In the genomic region with DNA sequence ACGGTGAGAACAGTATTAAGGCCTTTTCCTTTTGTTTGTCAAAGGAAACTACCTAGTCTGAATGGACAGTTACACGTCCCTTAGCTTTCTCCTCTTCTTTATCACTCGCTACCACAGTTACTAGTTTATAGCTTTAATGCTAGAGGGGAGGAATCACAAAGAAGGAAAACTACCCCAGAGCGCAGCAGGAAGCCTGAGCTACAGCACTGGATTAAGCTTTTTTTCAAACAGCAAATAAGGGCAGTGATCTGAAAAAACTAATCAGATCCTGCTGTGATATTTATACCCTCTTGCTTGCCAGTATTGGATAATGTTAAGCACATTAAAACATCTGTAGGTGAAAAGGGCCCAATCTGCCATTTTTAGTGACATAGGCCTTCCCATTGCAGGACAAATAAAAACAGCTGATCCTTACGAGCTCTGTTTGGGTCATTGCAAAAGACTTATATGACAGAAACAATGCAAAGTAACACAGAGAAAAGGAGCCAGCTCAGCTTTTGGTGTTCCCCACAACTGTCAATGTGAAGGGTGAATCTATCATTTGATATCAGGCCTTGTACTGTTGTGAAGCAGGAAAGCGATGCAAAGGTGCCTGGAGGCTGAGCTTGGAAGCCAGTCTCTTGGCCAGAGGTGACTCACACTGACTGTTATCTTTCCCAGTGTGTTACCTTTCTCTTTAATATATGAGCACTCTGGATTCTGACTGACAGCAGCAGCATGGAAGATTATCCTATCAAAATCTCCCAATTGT, we compare ENCODE assay signal across 18 mouse cellular contexts. TPM values are rescaled to one million over a fixed set of nuclear protein-coding genes. Genes with fewer than 3 reads are reported as not detected.
DNase-seq lines count a peak whose midpoint lies in the region; ATAC-seq and TF ChIP-seq lines count a peak whose summit lies in the region.
"Had no signal": no experiment of that assay in that cellular context is flagged by ENCODE, and none has a peak within 500 bp of the region (broad histone marks: within the 10 kb centered on the region; RNA-seq: fewer than 3 reads in every experiment).

No protein-coding gene starts in this region.

- no peak overlapping the region for H3K9ac ChIP-seq in forebrain, embryonic 11.5 days (ENCODE audit: low read length)
- no peak overlapping the region for H3K9ac ChIP-seq in forebrain, postnatal 0 days
- peak overlapping the region; percentile 12; the same call in 1 of the 2 replicates for H3K9ac ChIP-seq in forebrain, embryonic 13.5 days
- 0 out of 2 replicates have a peak overlapping the region, but pooled peaks have one; percentile 37 for H3K9ac ChIP-seq in midbrain, embryonic 13.5 days (replicated peaks)
- H3K9ac ChIP-seq in intestine, postnatal 0 days (ENCODE audit: low read depth, low read length) = no peak overlapping the region
- H3K9ac ChIP-seq: embryonic facial prominence, embryonic 15.5 days; kidney, embryonic 15.5 days; liver, embryonic 12.5 days; lung, embryonic 14.5 days had no signal

- no peak for ATAC-seq in forebrain, embryonic 11.5 days (replicated peaks; ENCODE audit: low FRiP score)
- no peak for ATAC-seq in forebrain, postnatal 0 days
- no peak for ATAC-seq in forebrain, embryonic 13.5 days
- ATAC-seq in midbrain, embryonic 13.5 days = no peak
- ATAC-seq in megakaryocyte progenitor cell, adult 5-6 weeks (replicated peaks; ENCODE audit: poor library complexity) = no peak
- ATAC-seq in intestine, postnatal 0 days = no peak
- ATAC-seq: inflammation-experienced regulatory T-cells, adult 6 months; liver, embryonic 12.5 days had no signal

- H3K4me2 ChIP-seq in forebrain, embryonic 11.5 days (ENCODE audit: low read depth, low read length, severe bottlenecking) = no peak overlapping the region
- no peak overlapping the region for H3K4me2 ChIP-seq in forebrain, postnatal 0 days (ENCODE audit: low read depth)
- peak overlapping the region; percentile 16; the same call in 1 of the 2 replicates for H3K4me2 ChIP-seq in forebrain, embryonic 13.5 days
- H3K4me2 ChIP-seq in midbrain, embryonic 13.5 days (replicated peaks) = 0 out of 2 replicates have a peak overlapping the region, but pooled peaks have one; percentile 16
- H3K4me2 ChIP-seq in intestine, postnatal 0 days (replicated peaks; ENCODE audit: low read depth) = no peak overlapping the region
- H3K4me2 ChIP-seq: embryonic facial prominence, embryonic 15.5 days; kidney, embryonic 15.5 days; liver, embryonic 12.5 days; lung, embryonic 14.5 days had no signal

- DNase-seq in forebrain, embryonic 11.5 days (ENCODE audit: low spot score) = no peak
- DNase-seq in forebrain, postnatal 0 days = no peak
- no peak for DNase-seq in left cerebral cortex, adult 8-10 months (ENCODE audit: low spot score in 2 of 2)
- DNase-seq: cerebellum, postnatal 10 days; embryo, embryonic 11 days; lung, embryonic 14.5 days; right cerebral cortex, postnatal 14 days had no signal

- 33% methylated on average over 6 of the region's 6 CpGs for WGBS in forebrain, embryonic 11.5 days
- WGBS in forebrain, postnatal 0 days = 47% methylated on average over 6 of the region's 6 CpGs
- WGBS in forebrain, embryonic 13.5 days = 30% methylated on average over 6 of the region's 6 CpGs
- WGBS in midbrain, embryonic 13.5 days = 28% methylated on average over 6 of the region's 6 CpGs
- WGBS in olfactory bulb, adult 2 months = 44% methylated on average over 6 of the region's 6 CpGs
- 82% methylated on average over 6 of the region's 6 CpGs for WGBS in intestine, postnatal 0 days

- no peak for TF ChIP-seq POLR2A in olfactory bulb, adult 2 months (IDR thresholded peaks at IDR 0.05; ENCODE audit: insufficient read depth, low read depth, low read length)

- H3K4me3 ChIP-seq in forebrain, embryonic 11.5 days (ENCODE audit: low read depth, low read length) = no peak overlapping the region
- no peak overlapping the region for H3K4me3 ChIP-seq in forebrain, postnatal 0 days (ENCODE audit: low read depth, low read length)
- no peak overlapping the region for H3K4me3 ChIP-seq in forebrain, embryonic 13.5 days
- H3K4me3 ChIP-seq in midbrain, embryonic 13.5 days (replicated peaks) = no peak overlapping the region
- no peak overlapping the region for H3K4me3 ChIP-seq in olfactory bulb, adult 2 months (ENCODE audit: insufficient read depth, low read depth, low read length)
- H3K4me3 ChIP-seq in intestine, postnatal 0 days (ENCODE audit: low read depth, low read length) = no peak overlapping the region
- H3K4me3 ChIP-seq: embryonic facial prominence, embryonic 15.5 days; kidney, embryonic 15.5 days; left cerebral cortex, adult 2 months; liver, embryonic 12.5 days had no signal

- peaks cover 16% of the 10 kb centered on the region for H3K4me1 ChIP-seq in forebrain, embryonic 11.5 days (replicated peaks; ENCODE audit: control insufficient read depth, insufficient read depth, low read length)
- H3K4me1 ChIP-seq in forebrain, postnatal 0 days (ENCODE audit: insufficient read depth) = 0 out of 2 replicates have a peak, but pooled peaks cover 16% of the 10 kb centered on the region
- peaks cover 64% of the 10 kb centered on the region for H3K4me1 ChIP-seq in forebrain, embryonic 13.5 days
- peaks cover 69% of the 10 kb centered on the region for H3K4me1 ChIP-seq in midbrain, embryonic 13.5 days (replicated peaks)
- peaks cover 9% of the 10 kb centered on the region for H3K4me1 ChIP-seq in olfactory bulb, adult 2 months (ENCODE audit: control insufficient read depth, insufficient read depth, low read length)
- no peaks in the 10 kb centered on the region for H3K4me1 ChIP-seq in intestine, postnatal 0 days (replicated peaks; ENCODE audit: control insufficient read depth, insufficient read depth, low read length)
- H3K4me1 ChIP-seq: liver, embryonic 12.5 days had no signal

- TF ChIP-seq CTCF in forebrain, postnatal 0 days (IDR thresholded peaks at IDR 0.05; ENCODE audit: low read depth) = no peak
- no peak for TF ChIP-seq CTCF in olfactory bulb, adult 2 months (IDR thresholded peaks at IDR 0.05; ENCODE audit: insufficient read depth, low read depth, low read length)
- no peak for TF ChIP-seq CTCF in intestine, postnatal 0 days (IDR thresholded peaks at IDR 0.05; ENCODE audit: low read depth)

- peak overlapping the region; percentile 50; the same call in 1 of the 2 replicates for H3K27ac ChIP-seq in forebrain, embryonic 11.5 days (ENCODE audit: low read depth, low read length)
- H3K27ac ChIP-seq in forebrain, postnatal 0 days (ENCODE audit: low read depth, low read length) = no peak overlapping the region
- peak overlapping the region; percentile 59 for H3K27ac ChIP-seq in forebrain, embryonic 13.5 days
- peak overlapping the region; percentile 77 for H3K27ac ChIP-seq in midbrain, embryonic 13.5 days
- H3K27ac ChIP-seq in olfactory bulb, adult 2 months (ENCODE audit: insufficient read depth, low read depth, low read length) = peak overlapping the region; percentile 33
- no peak overlapping the region for H3K27ac ChIP-seq in intestine, postnatal 0 days (ENCODE audit: low read depth, low read length)
- H3K27ac ChIP-seq: embryonic facial prominence, embryonic 15.5 days; kidney, embryonic 15.5 days; left cerebral cortex, adult 2 months; liver, embryonic 12.5 days had no signal

- no peaks in the 10 kb centered on the region for H3K27me3 ChIP-seq in forebrain, embryonic 11.5 days (ENCODE audit: control insufficient read depth, insufficient read depth, low read length)
- no peaks in the 10 kb centered on the region for H3K27me3 ChIP-seq in forebrain, postnatal 0 days (ENCODE audit: insufficient read depth, low read length)
- H3K27me3 ChIP-seq in forebrain, embryonic 13.5 days = no peaks in the 10 kb centered on the region
- H3K27me3 ChIP-seq in midbrain, embryonic 13.5 days = no peaks in the 10 kb centered on the region
- H3K27me3 ChIP-seq in intestine, postnatal 0 days (replicated peaks; ENCODE audit: control insufficient read depth, insufficient read depth, low read length) = no peaks in the 10 kb centered on the region
- H3K27me3 ChIP-seq: CH12.LX; embryonic facial prominence, embryonic 15.5 days; kidney, embryonic 15.5 days; liver, embryonic 12.5 days had no signal

- H3K36me3 ChIP-seq in forebrain, embryonic 11.5 days (ENCODE audit: control insufficient read depth, insufficient read depth, low read length) = no peaks in the 10 kb centered on the region
- no peaks in the 10 kb centered on the region for H3K36me3 ChIP-seq in forebrain, postnatal 0 days (ENCODE audit: insufficient read depth)
- no peaks in the 10 kb centered on the region for H3K36me3 ChIP-seq in forebrain, embryonic 13.5 days (ENCODE audit: poor library complexity, severe bottlenecking)
- H3K36me3 ChIP-seq in midbrain, embryonic 13.5 days = no peaks in the 10 kb centered on the region
- H3K36me3 ChIP-seq in intestine, postnatal 0 days (ENCODE audit: control insufficient read depth, insufficient read depth) = no peaks in the 10 kb centered on the region
- H3K36me3 ChIP-seq: embryonic facial prominence, embryonic 15.5 days; kidney, embryonic 15.5 days; liver, embryonic 12.5 days had no signal

- no peaks in the 10 kb centered on the region for H3K9me3 ChIP-seq in forebrain, embryonic 11.5 days (ENCODE audit: control insufficient read depth, low read length)
- H3K9me3 ChIP-seq in forebrain, postnatal 0 days (ENCODE audit: low read length) = no peaks in the 10 kb centered on the region
- H3K9me3 ChIP-seq in forebrain, embryonic 13.5 days (replicated peaks) = no peaks in the 10 kb centered on the region
- no peaks in the 10 kb centered on the region for H3K9me3 ChIP-seq in midbrain, embryonic 13.5 days
- no peaks in the 10 kb centered on the region for H3K9me3 ChIP-seq in intestine, postnatal 0 days (ENCODE audit: control insufficient read depth)
- H3K9me3 ChIP-seq: embryonic facial prominence, embryonic 15.5 days; kidney, embryonic 15.5 days; liver, embryonic 12.5 days had no signal

RNA-seq across cellular contexts. Expression of a gene that starts 16.1 kb away (rescaled TPM):
- 11.8 and 12.6 TPM in 2 replicates for polyA plus RNA-seq in forebrain, embryonic 11.5 days (2014; fragmentation: Nextera tagmentation; extraction: Ambion mirVana)
- 12.1 and 18.5 TPM in 2 replicates for total RNA-seq in forebrain, postnatal 0 days (2014; rRNA removed)
- polyA plus RNA-seq in forebrain, postnatal 0 days (2015; fragmentation: Nextera tagmentation; extraction: Ambion mirVana) = 3.0 and 3.2 TPM in 2 replicates
- 10.0 and 10.4 TPM in 2 replicates for polyA plus RNA-seq in forebrain, embryonic 13.5 days (2015; fragmentation: Nextera tagmentation; extraction: Ambion mirVana)
- polyA plus RNA-seq in midbrain, embryonic 13.5 days (2015; fragmentation: Nextera tagmentation; extraction: Ambion mirVana) = 10.8 and 10.9 TPM in 2 replicates
- 44.8 TPM in 1 of 2 replicates, not detected in the other for polyA plus RNA-seq in olfactory bulb, adult 2 months (2012; ENCODE audit: insufficient read depth, insufficient read length, low replicate concordance, missing spikeins)
- 4.3 and 4.8 TPM in 2 replicates for total RNA-seq in megakaryocyte progenitor cell, adult 5-6 weeks (2015)
- total RNA-seq in megakaryocyte progenitor cell, adult 5-6 weeks (2017) = 4.3 and 4.6 TPM in 2 replicates
- 10 to 100 TPM; 12.1 to 13.6 (median 13.3) TPM for total RNA-seq in left cerebral cortex, adult 8-10 months (2022)
- 0.95 and 1.1 TPM in 2 replicates for polyA plus RNA-seq in intestine, postnatal 0 days (2015; fragmentation: Nextera tagmentation; extraction: Ambion mirVana)

Comparison
In these comparisons a context has a peak if more than half of its experiments do, and no peak if none do; other contexts are left out.
1. H3K27ac ChIP-seq: peak in forebrain, embryonic 11.5 days (single experiment), forebrain, embryonic 13.5 days (single experiment), midbrain, embryonic 13.5 days (single experiment) and olfactory bulb, adult 2 months (single experiment); none in forebrain, postnatal 0 days (single experiment) and intestine, postnatal 0 days (single experiment).
2. H3K4me2 ChIP-seq: peak in forebrain, embryonic 13.5 days (single experiment) and midbrain, embryonic 13.5 days (single experiment); none in forebrain, embryonic 11.5 days (single experiment), forebrain, postnatal 0 days (single experiment) and intestine, postnatal 0 days (single experiment).
3. H3K9ac ChIP-seq: peak in forebrain, embryonic 13.5 days (single experiment) and midbrain, embryonic 13.5 days (single experiment); none in forebrain, embryonic 11.5 days (single experiment), forebrain, postnatal 0 days (single experiment) and intestine, postnatal 0 days (single experiment).